Mouse (Mus musculus): Measurements from ENCODE around the gene Tfcp2l1.

DNA sequence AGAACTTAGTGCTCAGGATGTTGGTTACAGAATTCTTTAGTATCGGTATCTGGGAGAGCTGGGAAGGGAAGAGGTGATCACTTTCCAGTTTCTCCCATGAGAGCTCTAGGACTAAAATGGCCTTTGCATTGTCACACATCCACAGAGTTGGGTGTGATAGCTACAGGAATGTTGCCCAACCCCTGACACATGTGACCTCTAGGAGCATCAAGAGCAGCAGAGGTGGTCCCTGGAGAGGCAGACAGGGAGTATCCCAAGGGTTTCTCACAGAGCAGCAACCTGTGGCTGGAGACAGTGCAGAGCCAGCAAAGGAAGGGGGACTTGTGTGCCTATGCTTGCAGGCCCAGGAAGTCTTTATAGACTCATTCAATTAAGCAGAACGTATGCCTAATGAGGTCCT lies 1.3 kb upstream of the Tfcp2l1 start:
- TF ChIP-seq POLR2A (IDR thresholded peaks at IDR 0.05; ENCODE audit: control insufficient read depth, low read depth, low read length) (no peak), CTCF (IDR thresholded peaks at IDR 0.05; ENCODE audit: control insufficient read depth, insufficient read depth, insufficient replicate concordance, low read depth, low read length) (no peak)
